Mouse (Mus musculus): ENCODE measurements at regions not wholly inside any gene's neighbourhood (a gene's known extent, or its start where the extent isn't known, plus 50 kb on each side); places are given as distances from the start of the nearest gene placed in this dataset.

- TF ChIP-seq SMC3 (IDR thresholded peaks at IDR 0.05; ENCODE audit: low read depth, low read length) (no peak), CHD2 (IDR thresholded peaks at IDR 0.05; ENCODE audit: low read length) (no peak), GATA1 (IDR thresholded peaks at IDR 0.05; ENCODE audit: low read depth, low read length) (no peak), POLR2A (IDR thresholded peaks at IDR 0.05; ENCODE audit: control insufficient read depth in 1 of 2, insufficient read depth in 1 of 2, low read depth in 1 of 2, low read length in 2 of 2, poor library complexity in 1 of 2) (no peak), JUND (IDR thresholded peaks at IDR 0.05; ENCODE audit: low read depth, low read length) (no peak), ELF1 (IDR thresholded peaks at IDR 0.05; ENCODE audit: low read depth, low read length) (no peak), TAL1 (IDR thresholded peaks at IDR 0.05; ENCODE audit: low read length) (no peak), TBP (IDR thresholded peaks at IDR 0.05; ENCODE audit: low read depth, low read length) (no peak), MAX (IDR thresholded peaks at IDR 0.05; ENCODE audit: low read length) (no peak), CTCF (IDR thresholded peaks at IDR 0.05 in 2 of 3, conservative IDR thresholded peaks at IDR 0.05 in 1 of 3; ENCODE audit: control insufficient read depth in 1 of 3, insufficient read depth in 1 of 3, low read depth in 2 of 3, low read length in 3 of 3, poor library complexity in 1 of 3, severe bottlenecking in 1 of 3) (no peak), USF1 (IDR thresholded peaks at IDR 0.05; ENCODE audit: low read depth, low read length) (no peak), MYC (IDR thresholded peaks at IDR 0.05; ENCODE audit: low read depth, low read length) (no peak), RAD21 (IDR thresholded peaks at IDR 0.05; ENCODE audit: low read depth, low read length) (no peak)
Observed at GRCm38 (mm10) chr10:44699988-44700537, 171.8 kb upstream of the Prdm1 start.

All from MEL (cell line).